Mouse (Mus musculus) CH12.LX (cell line): ENCODE data around the gene Tex33. TPM values are rescaled to one million over a fixed set of nuclear protein-coding genes. Genes with fewer than 3 reads are reported as not detected.

Experiments
- DNase-seq: peaks from one replicate; pipeline ENCODE4 v3.0.0-alpha.2; 2013; ENCODE audit errors: extremely low read depth
- H3K27ac ChIP-seq: 2 replicates; pipeline ENCODE4 v1.5.1; 2012; ENCODE audit warnings: low read depth, mild to moderate bottlenecking, control low read depth, moderate library complexity; ENCODE audit not compliant: insufficient read depth
- H3K27me3 ChIP-seq: replicated peaks from 2 replicates; pipeline ENCODE3; 2012; ENCODE audit warnings: inconsistent platforms
- H3K36me3 ChIP-seq, 2 experiments: replicated peaks in 1 of 2; 2 replicates each; pipeline versions ENCODE3 to v1.6.1; 2012; ENCODE audit warnings: inconsistent platforms in 1 of 2, low read length in 1 of 2, mild to moderate bottlenecking in 1 of 2, mixed read lengths in 1 of 2, moderate library complexity in 1 of 2; ENCODE audit not compliant: control insufficient read depth in 1 of 2, insufficient read depth in 1 of 2
- H3K4me1 ChIP-seq, 2 experiments: 2 replicates each; pipeline ENCODE4 v1.6.1; 2012; ENCODE audit warnings: inconsistent platforms in 1 of 2, moderate library complexity in 1 of 2; ENCODE audit not compliant: insufficient read depth in 2 of 2, control insufficient read depth in 1 of 2
- H3K4me2 ChIP-seq: 2 replicates; pipeline ENCODE4 v1.6.1; 2012; ENCODE audit warnings: low read depth, mild to moderate bottlenecking, control low read depth; ENCODE audit not compliant: poor library complexity, insufficient read depth, severe bottlenecking
- H3K4me3 ChIP-seq, 3 experiments: fragments of 150-350 bp in 1 of 3; sonication (generic) in 1 of 3; replicated peaks in 1 of 3; 2 replicates each; pipeline versions ENCODE3 to v1.5.1; 2011 to 2012; ENCODE audit warnings: low read depth in 2 of 3, low read length in 2 of 3, mild to moderate bottlenecking in 2 of 3, moderate library complexity in 2 of 3, control low read depth in 1 of 3, improper control_type of control experiment in 1 of 3, inconsistent platforms in 1 of 3, mixed read lengths in 1 of 3; ENCODE audit not compliant: poor library complexity in 1 of 3
- H3K79me2 ChIP-seq: replicated peaks from 2 replicates; pipeline ENCODE4 v1.6.1; 2012; ENCODE audit warnings: mild to moderate bottlenecking, moderate library complexity; ENCODE audit not compliant: control insufficient read depth, poor library complexity, insufficient read depth, severe bottlenecking; ENCODE audit errors: extremely low read depth
- H3K9ac ChIP-seq: 2 replicates; pipeline ENCODE4 v1.6.1; 2012; ENCODE audit warnings: low read depth, mild to moderate bottlenecking, control low read depth, moderate library complexity; ENCODE audit not compliant: insufficient read depth
- H3K9me3 ChIP-seq: replicated peaks from 2 replicates; pipeline ENCODE3; 2012; ENCODE audit warnings: low read length, inconsistent platforms, mixed read lengths
- BHLHE40 ChIP-seq: IDR thresholded peaks from 2 replicates; pipeline ENCODE4 v1.6.1; 2011; ENCODE audit warnings: mild to moderate bottlenecking, low read depth, low read length, improper control_type of control experiment
- CTCF ChIP-seq, 2 experiments: IDR thresholded peaks in 1 of 2; conservative IDR thresholded peaks in 1 of 2; 2 replicates each; pipeline ENCODE4 v1.5.1; 2011 to 2012; ENCODE audit warnings: low read depth in 2 of 2, low read length in 2 of 2, improper control_type of control experiment in 1 of 2, inconsistent platforms in 1 of 2, mild to moderate bottlenecking in 1 of 2, moderate library complexity in 1 of 2
- GABPA ChIP-seq: IDR thresholded peaks from 2 replicates; pipeline ENCODE4 v1.6.1; 2012; ENCODE audit warnings: low read depth, low read length, improper control_type of control experiment, inconsistent platforms; ENCODE audit not compliant: insufficient replicate concordance
- MAFK ChIP-seq: IDR thresholded peaks from 2 replicates; pipeline ENCODE4 v1.6.1; 2011; ENCODE audit warnings: low read length, improper control_type of control experiment; ENCODE audit not compliant: insufficient replicate concordance
- MEF2A ChIP-seq: IDR thresholded peaks from 2 replicates; pipeline ENCODE4 v1.6.1; 2014; ENCODE audit warnings: low read depth, mild to moderate bottlenecking, inconsistent platforms, low read length, improper control_type of control experiment, borderline replicate concordance
- MYC ChIP-seq: IDR thresholded peaks from 2 replicates; pipeline ENCODE4 v1.6.1; 2011; ENCODE audit warnings: low read depth, mild to moderate bottlenecking, improper control_type of control experiment, low read length
- NELFE ChIP-seq: IDR thresholded peaks from 2 replicates; pipeline ENCODE4 v1.6.1; 2011; ENCODE audit warnings: low read depth, low read length, improper control_type of control experiment
- RAD21 ChIP-seq: IDR thresholded peaks from 2 replicates; pipeline ENCODE4 v1.6.1; 2011; ENCODE audit warnings: low read depth, mild to moderate bottlenecking, low read length, improper control_type of control experiment, moderate library complexity
- SIN3A ChIP-seq: IDR thresholded peaks from 2 replicates; pipeline ENCODE4 v1.6.1; 2012; ENCODE audit warnings: low read length, improper control_type of control experiment, inconsistent platforms
- SMC3 ChIP-seq: IDR thresholded peaks from 2 replicates; pipeline ENCODE4 v1.6.1; 2011; ENCODE audit warnings: low read depth, low read length, improper control_type of control experiment
- UBTF ChIP-seq: IDR thresholded peaks from 2 replicates; pipeline ENCODE4 v1.6.1; 2012; ENCODE audit warnings: low read depth, mild to moderate bottlenecking, inconsistent platforms, low read length, improper control_type of control experiment, moderate library complexity
- ZC3H11A ChIP-seq: IDR thresholded peaks from 2 replicates; pipeline ENCODE4 v1.6.1; 2012; ENCODE audit warnings: low read depth, mild to moderate bottlenecking, inconsistent platforms, low read length, improper control_type of control experiment
- dilution Hi-C: fragments of 300-500 bp; cut with MboI; formaldehyde crosslinking; loops from 2 replicates; pipeline ENCODE4 v1.14.3; 2020; ENCODE audit warnings: low sequenced_read_pairs; ENCODE audit not compliant: extremely low pct_unique_long_range_greater_than_20kb, extremely low pct_ligation_motif_present
- in situ Hi-C: fragments of 300-500 bp; cut with MboI; formaldehyde crosslinking; loops from 3 replicates; pipeline ENCODE4 v1.14.3; 2019; ENCODE audit warnings: low sequenced_read_pairs, low pct_ligation_motif_present, low pct_unique_long_range_greater_than_20kb, mixed read lengths
- polyA plus RNA-seq: library from polyadenylated mRNA; unstranded; fragments of >175 nt; gene quantifications from 2 replicates; pipeline ENCODE4 v1.2.1, GENCODE M21; 2012; ENCODE audit warnings: low read depth; ENCODE audit not compliant: insufficient read length
- total RNA-seq, 2 experiments: library from RNA; depleted of rRNA; stranded (reverse); fragments of 300-350 nt in 1 of 2; fragments of >200 nt in 1 of 2; gene quantifications; 2 replicates each; pipeline ENCODE4 v1.2.3; 2012 to 2014

Gene Tex33
- total and polyA plus RNA-seq, 3 experiments: not detected

DNA sequence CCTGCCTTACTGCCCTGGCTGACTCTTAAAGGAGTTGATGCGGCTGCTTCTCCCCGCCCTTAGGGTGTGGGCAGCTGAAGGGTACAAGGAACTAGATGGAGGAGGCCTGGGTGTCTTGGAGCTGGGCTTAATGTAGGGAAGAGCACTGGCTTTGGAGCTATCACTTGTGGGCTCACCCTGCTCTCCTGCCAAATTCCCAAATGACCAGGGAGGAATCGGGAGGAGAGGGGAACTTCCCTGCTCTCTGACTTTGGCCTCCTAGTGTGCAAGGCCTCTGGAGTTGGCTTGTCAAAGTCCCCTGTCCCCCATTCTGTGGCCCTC lies 33.4 kb upstream of the Tex33 start:
- Histone ChIP-seq H3K4me3 (no peak overlapping the region), H3K9ac (no peak overlapping the region), H3K27ac (no peak overlapping the region), H3K27me3 (peaks cover 18% of the 10 kb centered on the region), H3K4me1 (peaks cover 8 to 33% of the 10 kb centered on the region in 2 experiments), H3K4me2 (no peak overlapping the region), H3K79me2 (no peaks in the 10 kb centered on the region), H3K36me3 (no peaks in the 10 kb centered on the region), H3K9me3 (peaks cover 8% of the 10 kb centered on the region)
- dilution Hi-C loops: no loop called here
- in situ Hi-C loops: loop anchor here (10.0 to 25.0 kb wide), 2 partner anchors 64 to 308 kb away; no protein-coding TSS in a partner anchor
- TF ChIP-seq UBTF: no peak
- TF ChIP-seq NELFE: no peak
- no peak for TF ChIP-seq BHLHE40
- TF ChIP-seq MEF2A: no peak
- no peak for DNase-seq

DNA sequence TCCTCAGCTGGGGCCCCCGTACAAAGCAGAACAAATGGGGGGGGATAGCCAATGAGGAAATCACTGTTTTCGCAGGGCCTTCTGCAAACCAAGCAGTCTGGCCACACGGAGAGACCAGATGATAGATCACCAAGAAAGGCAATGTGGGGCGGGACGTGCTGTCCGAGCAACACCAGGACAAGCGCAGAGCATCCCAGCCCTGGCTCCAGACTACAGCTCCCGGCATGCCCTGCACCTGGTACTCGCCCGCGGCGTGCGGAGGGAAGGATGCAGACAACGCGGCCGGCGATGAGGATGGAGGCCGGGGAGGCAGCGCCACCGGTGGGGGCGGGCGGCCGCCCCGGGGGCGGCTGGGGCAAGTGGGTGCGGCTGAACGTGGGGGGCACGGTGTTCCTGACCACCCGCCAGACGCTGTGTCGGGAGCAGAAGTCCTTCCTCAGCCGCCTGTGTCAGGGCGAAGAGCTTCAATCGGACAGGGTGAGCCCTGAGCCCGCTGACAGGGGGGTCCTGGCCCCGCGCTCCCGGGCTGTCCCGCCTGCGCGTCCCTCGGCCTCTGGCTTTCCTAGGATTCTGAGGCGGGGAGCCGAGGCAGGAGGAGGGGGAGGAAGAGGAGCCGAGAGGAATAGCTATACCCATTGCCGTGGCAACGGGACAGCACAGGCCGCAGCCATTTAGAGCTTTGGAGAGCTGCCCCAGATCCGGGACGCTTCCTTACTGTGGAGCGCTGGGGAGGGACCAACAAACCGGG lies 32.9 kb upstream of the Tex33 start, which contains the start of gene Kctd17:
Gene Kctd17 (plus strand): TSS at position 174 of the 748 bp plus-strand sequence.
- no peaks in the 10 kb centered on the region for H3K36me3 ChIP-seq
- no peak within 1 kb of the TSS for H3K27ac ChIP-seq
- H3K27me3 ChIP-seq: peaks cover 18% of the 10 kb centered on the region
- TF ChIP-seq ZC3H11A: no peak
- TF ChIP-seq GABPA: no peak
- TF ChIP-seq MAFK: no peak
- TF ChIP-seq SIN3A: no peak
- no peak within 1 kb of the TSS for H3K4me3 ChIP-seq
- dilution Hi-C loops: no loop called here
- in situ Hi-C loops: loop anchor here (10.0 to 25.0 kb wide), 2 partner anchors 64 to 309 kb away; no protein-coding TSS in a partner anchor
- peaks cover 8% of the 10 kb centered on the region for H3K9me3 ChIP-seq
- no peak within 1 kb of the TSS for H3K9ac ChIP-seq
- H3K4me1 ChIP-seq: peaks cover 8 to 33% of the 10 kb centered on the region in 2 experiments
- H3K79me2 ChIP-seq: no peaks in the 10 kb centered on the region
- no peak for DNase-seq
- H3K4me2 ChIP-seq: no peak within 1 kb of the TSS

DNA sequence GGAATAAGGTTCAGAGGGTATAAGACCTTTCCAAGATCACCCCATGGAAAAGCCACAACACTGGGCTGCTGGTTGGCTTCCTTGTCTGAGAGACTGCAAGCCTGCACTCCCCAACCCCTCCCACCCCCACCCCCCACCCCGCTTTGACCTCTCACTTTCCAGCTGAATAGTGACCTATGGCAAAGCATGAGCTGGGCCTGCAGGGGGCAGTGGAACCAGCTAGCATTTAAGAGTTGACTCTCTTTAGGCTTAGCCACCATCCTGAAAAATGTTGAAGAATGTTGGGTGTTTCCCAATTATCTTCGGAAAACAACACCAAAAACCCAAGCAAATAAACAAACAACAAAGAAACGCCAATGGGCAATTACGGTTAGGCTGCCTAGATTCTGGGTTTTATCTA lies 29.5 kb upstream of the Tex33 start:
- TF ChIP-seq SMC3 (peak; percentile 28; the same call in 1 of the 2 replicates), GABPA (no peak), RAD21 (peak; percentile 15; the same call in 1 of the 2 replicates), MYC (no peak), CTCF (conservative IDR thresholded peaks at IDR 0.05 in 1 of 2, IDR thresholded peaks at IDR 0.05 in 1 of 2; ENCODE audit: low read depth in 2 of 2, low read length in 2 of 2) (peak in 1 of 2 experiments; percentile 60; a peak in 2 of 4 replicates)
- TF ChIP-seq, all 38 proteins: peak for 3
- Histone ChIP-seq H3K9me3 (peaks cover 8% of the 10 kb centered on the region), H3K9ac (no peak overlapping the region), H3K4me2 (no peak overlapping the region), H3K4me3 (no peak overlapping the region), H3K79me2 (no peaks in the 10 kb centered on the region), H3K36me3 (no peaks in the 10 kb centered on the region), H3K4me1 (peaks cover 0 to 12% of the 10 kb centered on the region in 2 experiments; a peak in 2 of 4 replicates), H3K27me3 (peaks cover 38% of the 10 kb centered on the region), H3K27ac (no peak overlapping the region)
- in situ Hi-C loops (loop anchor here (10.0 to 25.0 kb wide), 2 partner anchors 60 to 312 kb away; no protein-coding TSS in a partner anchor), dilution Hi-C loops (no loop called here)
- DNase-seq: no peak
